Mouse (Mus musculus) kidney, embryonic 16.5 days (tissue): ENCODE measurements around the gene Tcerg1l. TPM values are rescaled to one million over a fixed set of nuclear protein-coding genes. Genes with fewer than 3 reads are reported as not detected.
A peak's percentile ranks its signal among the peaks of the same experiment; 100 is the strongest.

Experiments
- ATAC-seq: fragments of 200-750 bp; cut with Nextera tagmentation; 2 replicates; pipeline ENCODE4 v1.8.0; 2017; ENCODE audit warnings: moderate TSS enrichment; ENCODE audit not compliant: low FRiP score, low TSS enrichment
- H3K27ac ChIP-seq: fragments of 300-500 bp; sonication (generic); 2 replicates; pipeline ENCODE4 v1.5.1; 2014; ENCODE audit warnings: low read length
- H3K27me3 ChIP-seq: fragments of 300-500 bp; sonication (generic); 2 replicates; pipeline ENCODE4 v1.6.1; 2014; ENCODE audit warnings: low read length, control low read depth, mixed read lengths; ENCODE audit not compliant: insufficient read depth
- H3K36me3 ChIP-seq: fragments of 300-500 bp; sonication (generic); 2 replicates; pipeline ENCODE4 v1.6.1; 2014; ENCODE audit warnings: low read length, control low read depth, mixed read lengths; ENCODE audit not compliant: insufficient read depth
- H3K4me1 ChIP-seq: fragments of 300-500 bp; sonication (generic); 2 replicates; pipeline ENCODE4 v1.6.1; 2014; ENCODE audit warnings: low read length, control low read depth, mixed read lengths; ENCODE audit not compliant: insufficient read depth
- H3K4me2 ChIP-seq: fragments of 300-500 bp; sonication (generic); replicated peaks from 2 replicates; pipeline ENCODE4 v1.6.1; 2014; ENCODE audit warnings: low read depth, low read length
- H3K4me3 ChIP-seq: fragments of 300-500 bp; sonication (generic); 2 replicates; pipeline ENCODE4 v1.5.1; 2014; ENCODE audit warnings: mild to moderate bottlenecking, low read length
- H3K9ac ChIP-seq: fragments of 300-500 bp; sonication (generic); replicated peaks from 2 replicates; pipeline ENCODE4 v1.6.1; 2014; ENCODE audit warnings: low read length
- H3K9me3 ChIP-seq: fragments of 300-500 bp; sonication (generic); 2 replicates; pipeline ENCODE4 v1.6.1; 2016; ENCODE audit warnings: low read length, control low read depth
- whole genome bisulfite sequencing: fragments of 180-500 bp; shearing (Covaris S2); extraction: QIAGEN DNeasy Blood & Tissue Kit; methylation state at CpG from one replicate; pipeline ENCODE4 v1.1.7; 2014; 5-methylcytosine and 5-hydroxymethylcytosine counted together
- polyA plus RNA-seq: library from polyadenylated mRNA; unstranded; fragments of >200 nt; fragmentation: Nextera tagmentation; extraction: Ambion mirVana; gene quantifications from 2 replicates; pipeline ENCODE4 v1.2.1, GENCODE M21; 2015

The Tcerg1l gene
- polyA plus RNA-seq, 1 experiment from 2014 or later, result 1.8 TPM

DNA sequence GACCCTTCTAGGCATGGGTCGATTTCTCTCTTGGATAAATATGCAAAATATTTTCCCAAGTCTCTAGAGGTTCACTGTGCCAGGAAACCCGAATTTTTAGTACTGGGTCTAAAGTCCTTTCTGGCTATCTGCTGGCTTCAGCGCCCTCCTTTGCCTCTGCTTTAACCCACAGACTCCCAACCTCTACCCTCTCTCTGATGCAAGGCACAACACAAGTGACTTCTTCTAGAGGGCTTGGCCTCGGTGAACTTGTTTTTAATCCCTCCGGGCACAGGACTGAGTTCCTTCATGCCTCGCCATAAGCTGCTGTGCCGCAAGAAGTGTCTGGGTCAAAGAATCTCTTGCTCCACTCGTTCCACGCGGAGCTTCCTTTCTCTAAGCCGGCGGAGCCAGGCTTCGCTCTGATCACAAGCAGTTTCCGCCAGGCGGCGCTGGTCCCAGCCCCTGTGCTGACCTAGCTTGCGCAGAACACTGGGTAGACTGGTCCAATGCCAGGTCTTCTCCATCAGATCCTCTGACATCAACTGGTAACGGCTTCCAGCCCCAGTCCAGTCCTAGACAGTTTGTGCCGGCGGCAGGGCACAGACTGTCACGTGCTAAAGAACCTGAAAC is 758 bp upstream of the Tcerg1l start:
- peak overlapping the region; percentile 51 for H3K4me3 ChIP-seq
- ATAC-seq, result peak; percentile 68
- no peaks in the 10 kb centered on the region for H3K36me3 ChIP-seq
- no peaks in the 10 kb centered on the region for H3K9me3 ChIP-seq
- H3K27ac ChIP-seq, result no peak overlapping the region
- peaks cover 11% of the 10 kb centered on the region for H3K4me1 ChIP-seq
- H3K9ac ChIP-seq, result no peak overlapping the region
- peaks cover 44% of the 10 kb centered on the region for H3K27me3 ChIP-seq
- peak overlapping the region; percentile 87 for H3K4me2 ChIP-seq
- WGBS, result under 1% methylated on average over 21 of the region's 21 CpGs

DNA sequence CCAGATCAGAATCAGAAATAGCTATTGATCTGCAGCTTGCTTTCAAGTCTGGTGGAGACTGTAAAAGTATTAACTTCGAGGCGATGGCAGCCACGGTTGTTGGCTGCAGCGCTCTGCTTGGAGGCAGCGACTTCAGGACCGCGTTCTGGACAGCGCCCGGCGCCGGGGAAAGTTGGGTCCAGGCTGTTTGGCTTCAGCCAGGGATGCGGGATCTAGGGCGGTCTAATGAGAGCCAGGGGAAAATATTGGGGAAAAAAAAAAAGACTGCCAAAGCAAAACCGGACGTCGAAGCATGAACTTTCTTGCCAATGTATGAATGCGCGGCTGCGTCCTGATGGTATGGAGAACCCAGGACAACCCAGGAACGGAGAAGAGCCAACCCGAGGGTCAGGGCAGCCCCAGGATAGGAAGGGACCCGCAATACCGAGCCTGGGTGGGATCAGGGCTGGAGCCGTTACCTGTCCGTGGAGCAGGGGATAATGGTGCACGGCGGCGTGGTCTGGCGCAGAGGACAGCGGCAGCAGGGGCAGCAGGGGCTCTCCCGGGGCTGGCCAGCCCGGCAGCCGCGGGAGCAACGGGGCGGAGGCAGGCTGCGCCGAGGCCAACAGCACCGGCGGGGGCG is 556 bp downstream of the Tcerg1l start:
- Histone ChIP-seq H3K4me1 (peaks cover 11% of the 10 kb centered on the region), H3K4me2 (peak overlapping the region; percentile 87), H3K27me3 (peaks cover 46% of the 10 kb centered on the region), H3K9ac (no peak overlapping the region), H3K4me3 (peak overlapping the region; percentile 51), H3K27ac (no peak overlapping the region), H3K36me3 (no peaks in the 10 kb centered on the region), H3K9me3 (no peaks in the 10 kb centered on the region)
- ATAC-seq, result peak; percentile 52; the same call in 1 of the 2 replicates
- under 1% methylated on average over 33 of the region's 41 CpGs for WGBS

DNA sequence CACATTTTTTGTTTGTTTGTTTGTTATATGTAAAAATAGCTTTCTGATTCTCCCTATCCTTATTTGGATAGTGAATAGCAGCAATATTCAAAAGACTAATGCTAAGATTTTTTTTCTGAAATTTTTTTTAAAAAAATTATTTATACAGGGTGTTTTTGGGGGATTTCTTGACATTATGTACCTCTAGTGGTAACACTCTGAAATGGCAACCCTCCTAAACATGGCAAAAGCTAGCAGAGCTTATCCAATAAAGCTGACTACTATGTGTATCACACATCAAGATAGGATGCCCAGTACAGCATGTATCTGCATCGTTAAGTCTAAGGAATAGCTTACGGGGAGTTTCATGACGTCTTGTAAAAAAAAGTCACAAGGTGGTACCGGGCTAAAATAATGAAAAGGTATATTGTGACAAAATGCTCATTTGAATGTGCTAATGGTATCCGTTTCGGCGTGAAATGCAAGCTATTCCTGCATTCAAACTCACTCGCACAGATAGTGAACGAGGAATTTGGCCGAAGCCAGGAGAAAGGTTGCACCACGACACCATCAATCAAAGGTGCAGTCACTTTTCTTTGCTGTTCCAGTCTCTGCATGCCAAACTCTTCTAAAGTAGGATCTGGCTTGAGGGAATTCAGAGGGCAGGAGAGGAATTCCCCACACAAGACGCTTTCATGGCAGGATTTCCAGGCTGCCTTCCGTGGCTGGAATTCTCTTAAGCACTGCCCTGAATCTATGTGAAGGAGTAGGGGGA is 1.2 kb downstream of the Tcerg1l start:
- H3K9ac ChIP-seq, result no peak overlapping the region
- peaks cover 46% of the 10 kb centered on the region for H3K27me3 ChIP-seq
- H3K36me3 ChIP-seq, result no peaks in the 10 kb centered on the region
- H3K4me2 ChIP-seq, result no peak overlapping the region
- H3K4me3 ChIP-seq, result no peak overlapping the region
- peaks cover 11% of the 10 kb centered on the region for H3K4me1 ChIP-seq
- WGBS, result 47% methylated on average over 13 of the region's 13 CpGs
- no peak overlapping the region for H3K27ac ChIP-seq
- H3K9me3 ChIP-seq, result no peaks in the 10 kb centered on the region
- no peak for ATAC-seq

DNA sequence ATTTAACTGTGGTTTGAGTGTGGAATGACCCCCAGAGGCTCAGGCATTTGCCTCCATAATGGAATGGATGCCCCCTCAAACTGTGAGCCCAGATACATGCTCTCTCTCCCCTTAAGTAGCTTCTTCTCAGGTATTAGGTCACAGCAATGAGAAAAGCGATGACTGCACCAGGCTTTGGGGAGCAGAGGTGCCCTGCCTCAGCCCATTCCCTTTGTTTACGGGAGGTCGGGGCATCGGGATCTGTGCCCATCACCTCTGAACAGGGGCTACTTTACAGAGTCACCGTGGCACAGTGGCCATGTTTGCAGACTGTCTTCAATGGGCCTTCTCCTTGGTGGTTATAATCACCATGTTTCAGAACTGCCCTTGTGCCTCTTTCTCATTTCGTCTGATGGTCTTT is 7.6 kb downstream of the Tcerg1l start:
- no peaks in the 10 kb centered on the region for H3K9me3 ChIP-seq
- no peak for ATAC-seq
- 83% methylated on average over 6 of the region's 6 CpGs for WGBS
- H3K36me3 ChIP-seq, result no peaks in the 10 kb centered on the region
- no peaks in the 10 kb centered on the region for H3K4me1 ChIP-seq
- no peak overlapping the region for H3K4me3 ChIP-seq
- no peak overlapping the region for H3K27ac ChIP-seq
- no peak overlapping the region for H3K9ac ChIP-seq
- 0 out of 2 replicates have a peak, but pooled peaks cover 5% of the 10 kb centered on the region for H3K27me3 ChIP-seq
- H3K4me2 ChIP-seq, result no peak overlapping the region

DNA sequence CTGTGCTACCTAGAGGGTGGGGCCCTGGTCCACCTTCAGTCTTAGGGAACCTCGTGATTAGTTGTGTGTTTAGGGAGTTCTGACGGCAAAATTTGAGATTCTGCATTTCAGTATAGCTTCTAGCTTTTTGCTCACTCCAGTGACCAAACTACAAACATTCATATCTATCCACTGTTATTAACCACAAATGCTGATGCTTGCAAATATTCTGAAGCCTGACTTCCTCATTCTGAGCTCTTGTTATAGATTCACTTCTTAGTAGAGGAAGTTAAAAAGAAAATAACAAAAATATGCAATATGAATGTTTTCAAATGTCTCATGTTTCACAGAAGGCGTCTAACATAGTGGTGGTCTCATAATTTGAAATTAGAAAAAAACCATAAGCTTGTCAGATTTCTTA is 8.5 kb downstream of the Tcerg1l start:
- Histone ChIP-seq H3K27me3 (0 out of 2 replicates have a peak, but pooled peaks cover 5% of the 10 kb centered on the region), H3K36me3 (no peaks in the 10 kb centered on the region), H3K4me2 (no peak overlapping the region), H3K27ac (no peak overlapping the region), H3K9ac (no peak overlapping the region), H3K9me3 (no peaks in the 10 kb centered on the region), H3K4me1 (no peaks in the 10 kb centered on the region), H3K4me3 (no peak overlapping the region)
- no peak for ATAC-seq
- WGBS, result 62% methylated on average over 3 of the region's 3 CpGs

DNA sequence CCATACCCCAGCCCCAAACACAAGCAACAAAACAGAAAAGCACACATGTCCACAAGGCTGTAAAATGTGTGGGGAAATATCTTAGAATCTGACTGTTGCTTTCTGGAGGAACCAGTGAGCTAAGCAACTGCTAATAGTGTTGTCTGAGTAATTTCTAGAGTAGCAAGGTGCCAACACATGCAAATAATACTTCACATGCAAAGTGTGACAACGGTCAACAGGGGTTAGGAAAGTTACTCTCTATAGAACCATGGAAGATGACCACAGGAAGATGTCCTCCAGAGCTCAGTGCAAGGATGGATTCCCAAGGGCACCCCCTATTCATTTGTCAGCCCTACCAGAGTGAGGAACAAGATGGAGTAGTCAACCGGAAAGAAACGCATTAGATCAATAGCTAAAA is 18.3 kb downstream of the Tcerg1l start:
- no peak overlapping the region for H3K27ac ChIP-seq
- WGBS, result 89% methylated on average over 3 of the region's 3 CpGs

DNA sequence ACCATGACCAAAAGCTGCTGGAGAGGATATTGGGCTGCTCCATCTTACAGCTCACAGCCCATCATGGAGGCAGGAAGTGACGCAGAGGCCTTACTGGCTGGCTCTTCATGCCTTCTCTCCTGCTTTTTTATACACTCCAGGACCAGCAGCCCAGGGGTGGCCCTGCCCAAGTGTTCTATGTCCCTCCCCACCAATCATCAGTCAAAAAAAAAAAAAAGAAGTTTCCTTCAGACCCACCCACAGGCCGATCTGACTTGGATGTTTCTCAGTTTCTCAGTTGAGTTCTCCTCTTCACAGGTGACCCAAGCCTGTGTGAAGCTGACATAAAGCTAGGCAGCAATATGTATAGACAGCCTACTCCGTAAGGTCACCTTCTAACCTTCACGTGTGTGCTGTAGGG is 19.0 kb downstream of the Tcerg1l start:
- WGBS, result 85% methylated on average over 4 of the region's 4 CpGs
- Histone ChIP-seq H3K4me3 (no peak overlapping the region), H3K4me2 (no peak overlapping the region), H3K36me3 (no peaks in the 10 kb centered on the region), H3K9me3 (no peaks in the 10 kb centered on the region), H3K27me3 (no peaks in the 10 kb centered on the region), H3K9ac (no peak overlapping the region), H3K27ac (no peak overlapping the region), H3K4me1 (peaks cover 6% of the 10 kb centered on the region)
- no peak for ATAC-seq

More for the DNA sequence above, 18.3 kb downstream of the Tcerg1l start:
- H3K9me3 ChIP-seq, result no peaks in the 10 kb centered on the region
- H3K4me2 ChIP-seq, result no peak overlapping the region
- H3K4me3 ChIP-seq, result no peak overlapping the region
- no peaks in the 10 kb centered on the region for H3K27me3 ChIP-seq
- H3K9ac ChIP-seq, result no peak overlapping the region
- no peak for ATAC-seq
- H3K36me3 ChIP-seq, result no peaks in the 10 kb centered on the region
- peaks cover 6% of the 10 kb centered on the region for H3K4me1 ChIP-seq

DNA sequence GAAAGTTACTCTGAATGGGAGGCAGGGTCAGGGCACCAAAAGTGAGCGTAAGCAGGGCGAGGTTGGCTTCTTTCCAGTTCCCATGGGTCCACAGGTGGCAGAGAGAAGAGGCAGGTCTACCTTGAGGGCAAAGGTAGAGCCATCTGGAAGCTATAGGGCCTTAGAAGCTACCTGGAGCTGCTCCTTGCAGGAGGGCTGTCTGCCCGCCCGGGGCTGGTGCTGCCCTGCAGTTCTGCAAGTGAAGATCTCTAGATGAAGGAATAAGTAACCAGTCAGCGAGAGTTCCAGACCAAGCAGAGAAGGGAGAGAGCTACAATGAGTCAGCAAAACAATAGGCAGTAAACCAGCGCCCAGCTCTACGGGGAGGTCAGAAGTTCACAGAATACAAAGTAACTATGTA is 22.0 kb downstream of the Tcerg1l start:
- WGBS, result 41% methylated on average over 7 of the region's 7 CpGs
- Histone ChIP-seq H3K27me3 (no peaks in the 10 kb centered on the region), H3K9ac (no peak overlapping the region), H3K9me3 (no peaks in the 10 kb centered on the region), H3K4me2 (no peak overlapping the region), H3K36me3 (no peaks in the 10 kb centered on the region), H3K27ac (no peak overlapping the region), H3K4me1 (peaks cover 6% of the 10 kb centered on the region), H3K4me3 (no peak overlapping the region)
- peak; percentile 35; the same call in 1 of the 2 replicates for ATAC-seq

DNA sequence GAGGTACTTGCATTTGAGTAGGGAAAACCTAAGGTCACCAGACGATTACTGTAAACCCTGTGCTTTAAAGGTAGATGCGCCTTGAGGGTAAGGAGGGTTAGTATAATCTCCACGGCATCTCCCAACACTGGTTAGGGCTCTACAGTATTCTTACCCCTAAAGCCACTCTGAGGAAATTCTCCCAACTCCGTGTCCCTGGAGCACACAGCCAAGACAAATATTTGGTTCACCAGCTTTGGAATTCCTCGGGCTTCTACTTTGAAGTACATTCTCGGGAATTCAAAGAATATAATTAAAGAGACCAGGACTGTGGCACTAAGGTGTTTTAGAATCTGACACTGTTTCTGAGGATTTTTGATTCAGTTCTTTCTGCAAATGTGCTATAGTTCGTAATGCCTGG is 23.2 kb downstream of the Tcerg1l start:
- H3K4me1 ChIP-seq, result peaks cover 6% of the 10 kb centered on the region
- H3K9ac ChIP-seq, result no peak overlapping the region
- 56% methylated on average over 7 of the region's 7 CpGs for WGBS
- no peak for ATAC-seq
- H3K36me3 ChIP-seq, result no peaks in the 10 kb centered on the region
- H3K4me3 ChIP-seq, result no peak overlapping the region
- H3K27me3 ChIP-seq, result no peaks in the 10 kb centered on the region
- no peaks in the 10 kb centered on the region for H3K9me3 ChIP-seq
- H3K27ac ChIP-seq, result no peak overlapping the region
- no peak overlapping the region for H3K4me2 ChIP-seq

DNA sequence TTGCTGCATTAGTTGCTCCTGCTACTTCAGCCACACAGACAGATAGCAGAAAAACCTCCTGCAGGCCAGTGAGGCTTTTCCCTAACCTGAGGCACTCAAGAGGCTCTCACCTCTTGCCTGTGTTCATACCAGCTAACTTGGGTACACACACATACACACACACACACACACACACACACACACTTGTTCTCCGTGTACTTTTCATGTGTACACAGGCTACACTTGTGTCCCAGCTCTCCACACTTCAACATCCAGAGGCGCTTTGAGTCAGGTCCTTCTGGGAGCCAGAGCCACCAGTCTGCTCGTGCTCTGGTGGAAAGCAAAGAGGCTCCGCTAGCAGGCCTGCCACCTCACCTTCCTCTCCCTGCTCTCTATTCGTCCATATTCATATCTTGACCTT is 24.0 kb downstream of the Tcerg1l start:
- Histone ChIP-seq H3K4me2 (no peak overlapping the region), H3K36me3 (no peaks in the 10 kb centered on the region), H3K9me3 (no peaks in the 10 kb centered on the region), H3K27me3 (no peaks in the 10 kb centered on the region), H3K27ac (no peak overlapping the region), H3K9ac (no peak overlapping the region), H3K4me3 (no peak overlapping the region), H3K4me1 (peaks cover 6% of the 10 kb centered on the region)
- WGBS, result 80% methylated on average over 5 of the region's 5 CpGs
- ATAC-seq, result no peak
